Mouse (Mus musculus): ENCODE measurements around the gene Abcb1b. TPM values are rescaled to one million over a fixed set of nuclear protein-coding genes. Genes with fewer than 3 reads are reported as not detected.

Gene Abcb1b
- polyA plus RNA-seq, 1 experiment from 2014 or later, result 0.95 TPM

GRCm38 (mm10) chr5:8898246-8898645 lies 100.3 kb downstream of the Abcb1b start:
- ATAC-seq (ENCODE audit: insufficient number of reproducible peaks, low FRiP score, low TSS enrichment, low read depth), result no peak
- H3K9me3 ChIP-seq (ENCODE audit: control insufficient read depth, low read length), result no peaks in the 10 kb centered on the region
- no peak for DNase-seq (ENCODE audit: low spot score)
- no peaks in the 10 kb centered on the region for H3K36me3 ChIP-seq (ENCODE audit: control insufficient read depth, insufficient read depth, low read length)
- H3K4me1 ChIP-seq (ENCODE audit: control insufficient read depth, insufficient read depth, low read length), result no peaks in the 10 kb centered on the region
- H3K27me3 ChIP-seq (ENCODE audit: control insufficient read depth, insufficient read depth, low read length), result peaks cover 10% of the 10 kb centered on the region
- H3K4me3 ChIP-seq (ENCODE audit: low read depth, low read length), result no peak overlapping the region
- H3K27ac ChIP-seq (replicated peaks; ENCODE audit: low read depth, low read length), result no peak overlapping the region
- WGBS, result 73% methylated on average over 3 of the region's 3 CpGs
- no peak overlapping the region for H3K4me2 ChIP-seq (ENCODE audit: low read depth, severe bottlenecking)
- H3K9ac ChIP-seq (ENCODE audit: low read length), result no peak overlapping the region

- no peaks in the 10 kb centered on the region for H3K9me3 ChIP-seq (ENCODE audit: control insufficient read depth, low read length)
- no peaks in the 10 kb centered on the region for H3K4me1 ChIP-seq (ENCODE audit: control insufficient read depth, insufficient read depth, low read length)
- ATAC-seq (ENCODE audit: insufficient number of reproducible peaks, low FRiP score, low TSS enrichment, low read depth) (no peak), DNase-seq (ENCODE audit: low spot score) (no peak)
- H3K9ac ChIP-seq (ENCODE audit: low read length), result no peak overlapping the region
- H3K4me3 ChIP-seq (ENCODE audit: low read depth, low read length), result no peak overlapping the region
- H3K27ac ChIP-seq (replicated peaks; ENCODE audit: low read depth, low read length), result no peak overlapping the region
- no peaks in the 10 kb centered on the region for H3K36me3 ChIP-seq (ENCODE audit: control insufficient read depth, insufficient read depth, low read length)
- no peaks in the 10 kb centered on the region for H3K27me3 ChIP-seq (ENCODE audit: control insufficient read depth, insufficient read depth, low read length)
- WGBS, result 82% methylated on average over 1 of the region's 1 CpGs
- H3K4me2 ChIP-seq (ENCODE audit: low read depth, severe bottlenecking), result no peak overlapping the region
Measured at GRCm38 (mm10) chr5:8901001-8901400, 103.1 kb downstream of the Abcb1b start.

GRCm38 (mm10) chr5:8902141-8902817 lies 104.3 kb downstream of the Abcb1b start:
- 78% methylated on average over 6 of the region's 6 CpGs for WGBS
- DNase-seq (ENCODE audit: low spot score) (no peak), ATAC-seq (ENCODE audit: insufficient number of reproducible peaks, low FRiP score, low TSS enrichment, low read depth) (no peak)
- Histone ChIP-seq H3K36me3 (ENCODE audit: control insufficient read depth, insufficient read depth, low read length) (no peaks in the 10 kb centered on the region), H3K4me1 (ENCODE audit: control insufficient read depth, insufficient read depth, low read length) (no peaks in the 10 kb centered on the region), H3K9ac (ENCODE audit: low read length) (no peak overlapping the region), H3K4me3 (ENCODE audit: low read depth, low read length) (no peak overlapping the region), H3K4me2 (ENCODE audit: low read depth, severe bottlenecking) (no peak overlapping the region), H3K9me3 (ENCODE audit: control insufficient read depth, low read length) (no peaks in the 10 kb centered on the region), H3K27me3 (ENCODE audit: control insufficient read depth, insufficient read depth, low read length) (no peaks in the 10 kb centered on the region), H3K27ac (replicated peaks; ENCODE audit: low read depth, low read length) (no peak overlapping the region)

GRCm38 (mm10) chr5:8904539-8904938 lies 106.6 kb downstream of the Abcb1b start:
- WGBS, result 92% methylated on average over 6 of the region's 6 CpGs
- H3K27ac ChIP-seq (replicated peaks; ENCODE audit: low read depth, low read length), result no peak overlapping the region
- no peaks in the 10 kb centered on the region for H3K36me3 ChIP-seq (ENCODE audit: control insufficient read depth, insufficient read depth, low read length)
- no peaks in the 10 kb centered on the region for H3K4me1 ChIP-seq (ENCODE audit: control insufficient read depth, insufficient read depth, low read length)
- H3K27me3 ChIP-seq (ENCODE audit: control insufficient read depth, insufficient read depth, low read length), result no peaks in the 10 kb centered on the region
- no peaks in the 10 kb centered on the region for H3K9me3 ChIP-seq (ENCODE audit: control insufficient read depth, low read length)
- no peak overlapping the region for H3K4me3 ChIP-seq (ENCODE audit: low read depth, low read length)
- no peak overlapping the region for H3K9ac ChIP-seq (ENCODE audit: low read length)
- no peak for DNase-seq (ENCODE audit: low spot score)
- ATAC-seq (ENCODE audit: insufficient number of reproducible peaks, low FRiP score, low TSS enrichment, low read depth), result no peak
- H3K4me2 ChIP-seq (ENCODE audit: low read depth, severe bottlenecking), result no peak overlapping the region

- no peaks in the 10 kb centered on the region for H3K27me3 ChIP-seq (ENCODE audit: control insufficient read depth, insufficient read depth, low read length)
- no peaks in the 10 kb centered on the region for H3K9me3 ChIP-seq (ENCODE audit: control insufficient read depth, low read length)
- H3K4me1 ChIP-seq (ENCODE audit: control insufficient read depth, insufficient read depth, low read length), result no peaks in the 10 kb centered on the region
- 86% methylated on average over 8 of the region's 8 CpGs for WGBS
- ATAC-seq (ENCODE audit: insufficient number of reproducible peaks, low FRiP score, low TSS enrichment, low read depth), result no peak
- no peak overlapping the region for H3K4me2 ChIP-seq (ENCODE audit: low read depth, severe bottlenecking)
- H3K9ac ChIP-seq (ENCODE audit: low read length), result no peak overlapping the region
- H3K4me3 ChIP-seq (ENCODE audit: low read depth, low read length), result no peak overlapping the region
- no peak for DNase-seq (ENCODE audit: low spot score)
- no peaks in the 10 kb centered on the region for H3K36me3 ChIP-seq (ENCODE audit: control insufficient read depth, insufficient read depth, low read length)
- no peak overlapping the region for H3K27ac ChIP-seq (replicated peaks; ENCODE audit: low read depth, low read length)
Measured at GRCm38 (mm10) chr5:8911567-8912198, 113.7 kb downstream of the Abcb1b start.

Other genes starting within 250 kb of the Abcb1b start
- gene Rundc3b, start 175.2 kb upstream of the Abcb1b start, polyA plus RNA-seq (2014; fragmentation: Nextera tagmentation; extraction: Ambion mirVana), result 3.5 and 4.8 TPM in 2 replicates
- gene Abcb1a, start 138.1 kb upstream of the Abcb1b start, polyA plus RNA-seq (2014; fragmentation: Nextera tagmentation; extraction: Ambion mirVana), result 0.14 and 0.20 TPM in 2 replicates
- gene Abcb4, start 95.6 kb downstream of the Abcb1b start, polyA plus RNA-seq (2014; fragmentation: Nextera tagmentation; extraction: Ambion mirVana), result 0.31 and 0.37 TPM in 2 replicates
- 46.0 and 49.0 TPM in 2 replicates for gene Crot, start 199.2 kb downstream of the Abcb1b start, polyA plus RNA-seq (2014; fragmentation: Nextera tagmentation; extraction: Ambion mirVana)

Measured in limb, embryonic 11.5 days (tissue).